Mouse (Mus musculus) liver, adult (tissue): ENCODE data around the gene Rhoj.

Experiments
- GATA4 ChIP-seq: IDR thresholded peaks from 2 replicates; pipeline ENCODE4 v1.6.1; 2014; ENCODE audit warnings: mild to moderate bottlenecking, low read length; ENCODE audit not compliant: insufficient replicate concordance

The Rhoj gene

GRCm38 (mm10) chr12:75368527-75368926 is 60.4 kb downstream of the Rhoj start:
- TF ChIP-seq GATA4 = no peak

GRCm38 (mm10) chr12:75369418-75369851 is 61.3 kb downstream of the Rhoj start:
- peak; percentile 62; the same call in 1 of the 2 replicates for TF ChIP-seq GATA4

GRCm38 (mm10) chr12:75374437-75374836 is 66.3 kb downstream of the Rhoj start:
- no peak for TF ChIP-seq GATA4

GRCm38 (mm10) chr12:75375060-75375459 is 66.9 kb downstream of the Rhoj start:
- TF ChIP-seq GATA4 = no peak

GRCm38 (mm10) chr12:75376126-75376525 is 68.0 kb downstream of the Rhoj start:
- no peak for TF ChIP-seq GATA4

GRCm38 (mm10) chr12:75386731-75387130 is 78.6 kb downstream of the Rhoj start:
- TF ChIP-seq GATA4 = no peak

GRCm38 (mm10) chr12:75387156-75387555 is 79.0 kb downstream of the Rhoj start:
- no peak for TF ChIP-seq GATA4

GRCm38 (mm10) chr12:75387846-75388245 is 79.7 kb downstream of the Rhoj start:
- no peak for TF ChIP-seq GATA4

- no peak for TF ChIP-seq GATA4
Observed at GRCm38 (mm10) chr12:75388521-75388920, 80.4 kb downstream of the Rhoj start.

GRCm38 (mm10) chr12:75389308-75390135 is 81.4 kb downstream of the Rhoj start:
- no peak for TF ChIP-seq GATA4

- TF ChIP-seq GATA4 = no peak
Observed at GRCm38 (mm10) chr12:75391526-75391925, 83.4 kb downstream of the Rhoj start.

- no peak for TF ChIP-seq GATA4
Observed at GRCm38 (mm10) chr12:75394011-75394773, 86.1 kb downstream of the Rhoj start.

- TF ChIP-seq GATA4 = no peak
Observed at GRCm38 (mm10) chr12:75396616-75397015, 88.5 kb downstream of the Rhoj start.

- no peak for TF ChIP-seq GATA4
Observed at GRCm38 (mm10) chr12:75397077-75397476, 89.0 kb downstream of the Rhoj start.

- no peak for TF ChIP-seq GATA4
Observed at GRCm38 (mm10) chr12:75412964-75413363, 104.8 kb downstream of the Rhoj start.

- no peak for TF ChIP-seq GATA4
Observed at GRCm38 (mm10) chr12:75414991-75415390, 106.9 kb downstream of the Rhoj start.
